Mouse (Mus musculus): ENCODE data around the gene Cep85l.

GRCm38 (mm10) chr10:53335266-53335665 is 44.5 kb downstream of the Cep85l start:
- no peak for TF ChIP-seq CTCF (IDR thresholded peaks at IDR 0.05; ENCODE audit: low read depth, low read length)
- TF ChIP-seq POLR2A (IDR thresholded peaks at IDR 0.05; ENCODE audit: extremely low read depth, insufficient read depth, low read length) = no peak

All from liver, adult 2 months (tissue).